Mouse (Mus musculus) CH12.LX (cell line): ENCODE data around the gene Fars2. TPM values are rescaled to one million over a fixed set of nuclear protein-coding genes. Genes with fewer than 3 reads are reported as not detected.

Source experiments
- DNase-seq: peaks from one replicate; pipeline ENCODE4 v3.0.0-alpha.2; 2013; ENCODE audit errors: extremely low read depth
- H3K27ac ChIP-seq: 2 replicates; pipeline ENCODE4 v1.5.1; 2012; ENCODE audit warnings: low read depth, mild to moderate bottlenecking, control low read depth, moderate library complexity; ENCODE audit not compliant: insufficient read depth
- H3K27me3 ChIP-seq: replicated peaks from 2 replicates; pipeline ENCODE3; 2012; ENCODE audit warnings: inconsistent platforms
- H3K36me3 ChIP-seq, 2 experiments: replicated peaks in 1 of 2; 2 replicates each; pipeline versions ENCODE3 to v1.6.1; 2012; ENCODE audit warnings: inconsistent platforms in 1 of 2, low read length in 1 of 2, mild to moderate bottlenecking in 1 of 2, mixed read lengths in 1 of 2, moderate library complexity in 1 of 2; ENCODE audit not compliant: control insufficient read depth in 1 of 2, insufficient read depth in 1 of 2
- H3K4me1 ChIP-seq, 2 experiments: 2 replicates each; pipeline ENCODE4 v1.6.1; 2012; ENCODE audit warnings: inconsistent platforms in 1 of 2, moderate library complexity in 1 of 2; ENCODE audit not compliant: insufficient read depth in 2 of 2, control insufficient read depth in 1 of 2
- H3K4me2 ChIP-seq: 2 replicates; pipeline ENCODE4 v1.6.1; 2012; ENCODE audit warnings: low read depth, mild to moderate bottlenecking, control low read depth; ENCODE audit not compliant: poor library complexity, insufficient read depth, severe bottlenecking
- H3K4me3 ChIP-seq, 3 experiments: fragments of 150-350 bp in 1 of 3; sonication (generic) in 1 of 3; replicated peaks in 1 of 3; 2 replicates each; pipeline versions ENCODE3 to v1.5.1; 2011 to 2012; ENCODE audit warnings: low read depth in 2 of 3, low read length in 2 of 3, mild to moderate bottlenecking in 2 of 3, moderate library complexity in 2 of 3, control low read depth in 1 of 3, improper control_type of control experiment in 1 of 3, inconsistent platforms in 1 of 3, mixed read lengths in 1 of 3; ENCODE audit not compliant: poor library complexity in 1 of 3
- H3K79me2 ChIP-seq: replicated peaks from 2 replicates; pipeline ENCODE4 v1.6.1; 2012; ENCODE audit warnings: mild to moderate bottlenecking, moderate library complexity; ENCODE audit not compliant: control insufficient read depth, poor library complexity, insufficient read depth, severe bottlenecking; ENCODE audit errors: extremely low read depth
- H3K9ac ChIP-seq: 2 replicates; pipeline ENCODE4 v1.6.1; 2012; ENCODE audit warnings: low read depth, mild to moderate bottlenecking, control low read depth, moderate library complexity; ENCODE audit not compliant: insufficient read depth
- H3K9me3 ChIP-seq: replicated peaks from 2 replicates; pipeline ENCODE3; 2012; ENCODE audit warnings: low read length, inconsistent platforms, mixed read lengths
- BHLHE40 ChIP-seq: IDR thresholded peaks from 2 replicates; pipeline ENCODE4 v1.6.1; 2011; ENCODE audit warnings: mild to moderate bottlenecking, low read depth, low read length, improper control_type of control experiment
- CHD1 ChIP-seq: IDR thresholded peaks from 2 replicates; pipeline ENCODE4 v1.6.1; 2012; ENCODE audit warnings: low read depth, low read length, improper control_type of control experiment, inconsistent platforms
- CHD2 ChIP-seq: IDR thresholded peaks from 2 replicates; pipeline ENCODE4 v1.6.1; 2011; ENCODE audit warnings: low read length, improper control_type of control experiment
- E2F4 ChIP-seq: IDR thresholded peaks from 2 replicates; pipeline ENCODE4 v1.6.1; 2011; ENCODE audit warnings: low read depth, low read length, improper control_type of control experiment; ENCODE audit not compliant: insufficient replicate concordance
- ELF1 ChIP-seq: IDR thresholded peaks from 2 replicates; pipeline ENCODE4 v1.6.1; 2014; ENCODE audit warnings: low read depth, mild to moderate bottlenecking, inconsistent platforms, low read length, improper control_type of control experiment
- EP300 ChIP-seq: IDR thresholded peaks from 2 replicates; pipeline ENCODE4 v1.6.1; 2011; ENCODE audit warnings: low read length, improper control_type of control experiment
- GABPA ChIP-seq: IDR thresholded peaks from 2 replicates; pipeline ENCODE4 v1.6.1; 2012; ENCODE audit warnings: low read depth, low read length, improper control_type of control experiment, inconsistent platforms; ENCODE audit not compliant: insufficient replicate concordance
- HCFC1 ChIP-seq: IDR thresholded peaks from 2 replicates; pipeline ENCODE4 v1.6.1; 2012; ENCODE audit warnings: low read depth, mild to moderate bottlenecking, inconsistent platforms, low read length, improper control_type of control experiment
- IRF4 ChIP-seq: IDR thresholded peaks from 2 replicates; pipeline ENCODE4 v1.6.1; 2014; ENCODE audit warnings: low read depth, mild to moderate bottlenecking, inconsistent platforms, low read length, improper control_type of control experiment
- JUND ChIP-seq: conservative IDR thresholded peaks from 2 replicates; pipeline ENCODE4 v1.6.1; 2011; ENCODE audit warnings: low read depth, low read length, improper control_type of control experiment
- KAT2A ChIP-seq: IDR thresholded peaks from 2 replicates; pipeline ENCODE4 v1.6.1; 2012; ENCODE audit warnings: low read length, improper control_type of control experiment, inconsistent platforms; ENCODE audit not compliant: insufficient replicate concordance
- MAFK ChIP-seq: IDR thresholded peaks from 2 replicates; pipeline ENCODE4 v1.6.1; 2011; ENCODE audit warnings: low read length, improper control_type of control experiment; ENCODE audit not compliant: insufficient replicate concordance
- MAX ChIP-seq: IDR thresholded peaks from 2 replicates; pipeline ENCODE4 v1.6.1; 2011; ENCODE audit warnings: low read length, improper control_type of control experiment
- MYC ChIP-seq: IDR thresholded peaks from 2 replicates; pipeline ENCODE4 v1.6.1; 2011; ENCODE audit warnings: low read depth, mild to moderate bottlenecking, improper control_type of control experiment, low read length
- NELFE ChIP-seq: IDR thresholded peaks from 2 replicates; pipeline ENCODE4 v1.6.1; 2011; ENCODE audit warnings: low read depth, low read length, improper control_type of control experiment
- PAX5 ChIP-seq: IDR thresholded peaks from 2 replicates; pipeline ENCODE4 v1.6.1; 2012; ENCODE audit warnings: low read length, inconsistent platforms, mixed read lengths
- POLR2A ChIP-seq: IDR thresholded peaks from 2 replicates; pipeline ENCODE4 v1.6.1; 2011; ENCODE audit warnings: low read depth, mild to moderate bottlenecking, improper control_type of control experiment, low read length
- POLR2AphosphoS2 ChIP-seq: IDR thresholded peaks from 2 replicates; pipeline ENCODE4 v1.6.1; 2011; ENCODE audit warnings: low read depth, low read length, improper control_type of control experiment
- RAD21 ChIP-seq: IDR thresholded peaks from 2 replicates; pipeline ENCODE4 v1.6.1; 2011; ENCODE audit warnings: low read depth, mild to moderate bottlenecking, low read length, improper control_type of control experiment, moderate library complexity
- RCOR1 ChIP-seq: conservative IDR thresholded peaks from 2 replicates; pipeline ENCODE4 v1.6.1; 2012; ENCODE audit warnings: low read depth, mild to moderate bottlenecking, inconsistent platforms, low read length, improper control_type of control experiment
- SIN3A ChIP-seq: IDR thresholded peaks from 2 replicates; pipeline ENCODE4 v1.6.1; 2012; ENCODE audit warnings: low read length, improper control_type of control experiment, inconsistent platforms
- TCF12 ChIP-seq: IDR thresholded peaks from 2 replicates; pipeline ENCODE4 v1.6.1; 2014; ENCODE audit warnings: low read depth, mild to moderate bottlenecking, inconsistent platforms, low read length, improper control_type of control experiment
- ZC3H11A ChIP-seq: IDR thresholded peaks from 2 replicates; pipeline ENCODE4 v1.6.1; 2012; ENCODE audit warnings: low read depth, mild to moderate bottlenecking, inconsistent platforms, low read length, improper control_type of control experiment
- ZKSCAN1 ChIP-seq: IDR thresholded peaks from 2 replicates; pipeline ENCODE4 v1.6.1; 2012; ENCODE audit warnings: low read depth, inconsistent platforms, low read length, improper control_type of control experiment, borderline replicate concordance
- ZMIZ1 ChIP-seq: IDR thresholded peaks from 2 replicates; pipeline ENCODE4 v1.6.1; 2012; ENCODE audit warnings: low read depth, mild to moderate bottlenecking, inconsistent platforms, low read length, improper control_type of control experiment
- ZNF384 ChIP-seq: IDR thresholded peaks from 2 replicates; pipeline ENCODE4 v1.6.1; 2012; ENCODE audit warnings: low read depth, low read length, improper control_type of control experiment, inconsistent platforms
- dilution Hi-C: fragments of 300-500 bp; cut with MboI; formaldehyde crosslinking; loops from 2 replicates; pipeline ENCODE4 v1.14.3; 2020; ENCODE audit warnings: low sequenced_read_pairs; ENCODE audit not compliant: extremely low pct_unique_long_range_greater_than_20kb, extremely low pct_ligation_motif_present
- in situ Hi-C: fragments of 300-500 bp; cut with MboI; formaldehyde crosslinking; loops from 3 replicates; pipeline ENCODE4 v1.14.3; 2019; ENCODE audit warnings: low sequenced_read_pairs, low pct_ligation_motif_present, low pct_unique_long_range_greater_than_20kb, mixed read lengths
- polyA plus RNA-seq: library from polyadenylated mRNA; unstranded; fragments of >175 nt; gene quantifications from 2 replicates; pipeline ENCODE4 v1.2.1, GENCODE M21; 2012; ENCODE audit warnings: low read depth; ENCODE audit not compliant: insufficient read length
- total RNA-seq, 2 experiments: library from RNA; depleted of rRNA; stranded (reverse); fragments of 300-350 nt in 1 of 2; fragments of >200 nt in 1 of 2; gene quantifications; 2 replicates each; pipeline ENCODE4 v1.2.3; 2012 to 2014

The Fars2 gene
- total and polyA plus RNA-seq, 3 experiments = 30.2 to 47.7 (median 46.4) TPM

DNA sequence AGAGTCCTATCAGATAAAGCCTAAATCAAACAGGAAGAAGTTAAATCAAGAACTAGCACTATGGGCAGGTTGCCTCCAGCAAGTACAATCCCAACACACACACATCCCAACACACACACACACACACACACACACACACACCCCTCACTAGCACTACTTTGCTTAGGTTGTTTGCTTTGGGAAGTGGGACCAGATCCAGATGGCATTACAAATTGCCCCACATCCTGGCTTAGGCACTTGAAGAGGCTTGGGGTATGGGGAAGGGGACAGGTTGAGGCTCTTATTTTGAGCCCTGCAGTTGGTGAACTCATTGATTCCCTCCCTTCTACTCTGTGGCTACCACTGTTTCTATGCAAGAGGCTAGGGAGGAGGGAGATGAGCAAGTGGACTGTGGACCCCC lies 605.1 kb downstream of the Fars2 start:
- TF ChIP-seq PAX5 = no peak
- no peak for TF ChIP-seq RCOR1
- TF ChIP-seq ZC3H11A = no peak
- no peak for TF ChIP-seq ZMIZ1
- TF ChIP-seq POLR2A = no peak
- no peak for TF ChIP-seq TCF12
- no peak for TF ChIP-seq GABPA
- no peak for TF ChIP-seq E2F4
- TF ChIP-seq ZKSCAN1 = no peak
- TF ChIP-seq KAT2A = no peak
- TF ChIP-seq CHD2 = no peak
- H3K4me3 ChIP-seq = no peak overlapping the region
- in situ Hi-C loops = no loop called here
- H3K9me3 ChIP-seq = no peaks in the 10 kb centered on the region
- no peak overlapping the region for H3K9ac ChIP-seq
- no peak for DNase-seq
- H3K27ac ChIP-seq = no peak overlapping the region
- no peaks in the 10 kb centered on the region for H3K36me3 ChIP-seq
- H3K4me2 ChIP-seq = no peak overlapping the region
- no peaks in the 10 kb centered on the region for H3K27me3 ChIP-seq
- dilution Hi-C loops = no loop called here
- H3K4me1 ChIP-seq = no peaks in the 10 kb centered on the region
- H3K79me2 ChIP-seq = no peaks in the 10 kb centered on the region

DNA sequence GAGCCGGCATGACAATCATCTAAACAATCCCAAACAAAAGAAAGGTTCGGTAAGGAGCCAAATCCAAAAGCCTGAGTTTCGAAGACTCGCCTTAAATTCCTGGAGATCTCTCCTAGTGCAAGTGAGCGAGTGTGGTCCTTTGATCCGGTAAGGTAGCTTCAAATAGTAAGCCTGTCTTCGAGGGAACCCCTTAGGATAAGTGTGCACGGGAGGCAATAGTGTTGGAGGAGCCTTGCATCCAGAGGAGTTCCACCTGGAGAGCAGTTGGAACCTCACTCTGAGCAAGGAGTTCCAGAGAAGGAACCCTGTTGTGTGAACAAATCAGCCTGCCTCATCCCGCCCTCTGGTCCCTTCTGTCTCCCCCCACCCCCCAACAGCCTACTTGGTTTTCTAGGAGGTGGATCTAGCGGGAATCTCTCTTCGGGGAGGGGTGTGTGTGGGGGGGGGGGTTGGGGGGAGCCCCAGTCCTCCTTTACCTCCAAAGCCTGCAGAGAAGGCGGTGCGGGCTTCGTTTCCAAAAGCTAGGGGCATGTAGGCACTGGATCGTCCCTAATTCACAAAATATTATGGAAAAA lies 606.6 kb downstream of the Fars2 start:
- TF ChIP-seq EP300 (no peak), MYC (no peak), HCFC1 (no peak), ELF1 (no peak), MAFK (no peak), ZMIZ1 (no peak), NELFE (no peak), BHLHE40 (no peak), RAD21 (no peak), SIN3A (no peak), JUND (no peak), PAX5 (no peak), IRF4 (no peak), MAX (no peak), ZNF384 (no peak), POLR2AphosphoS2 (no peak), ZC3H11A (no peak), CHD1 (no peak), KAT2A (no peak), GABPA (no peak)
- H3K4me2 ChIP-seq = no peak overlapping the region
- no peak for DNase-seq
- in situ Hi-C loops (no loop called here), dilution Hi-C loops (no loop called here)
- no peaks in the 10 kb centered on the region for H3K9me3 ChIP-seq
- no peak overlapping the region for H3K9ac ChIP-seq
- H3K4me3 ChIP-seq = no peak overlapping the region
- H3K79me2 ChIP-seq = no peaks in the 10 kb centered on the region
- no peak overlapping the region for H3K27ac ChIP-seq
- no peaks in the 10 kb centered on the region for H3K36me3 ChIP-seq
- H3K4me1 ChIP-seq = no peaks in the 10 kb centered on the region
- no peaks in the 10 kb centered on the region for H3K27me3 ChIP-seq
